Mouse (Mus musculus) heart, embryonic 14.5 days (tissue): Measurements from ENCODE around the gene Ube2t. TPM values are rescaled to one million over a fixed set of nuclear protein-coding genes. Genes with fewer than 3 reads are reported as not detected.

Source experiments
- ATAC-seq: fragments of 200-750 bp; cut with Nextera tagmentation; 2 replicates; pipeline ENCODE4 v1.8.0; 2017; ENCODE audit warnings: low read depth, moderate TSS enrichment; ENCODE audit not compliant: insufficient number of reproducible peaks, insufficient read depth, low FRiP score
- H3K27ac ChIP-seq, 2 experiments: fragments of 200-500 bp in 1 of 2; fragments of 300-500 bp in 1 of 2; sonication (generic) in 1 of 2; replicated peaks in 1 of 2; 2 replicates each; pipeline ENCODE4 v1.5.1; 2012 to 2014; ENCODE audit warnings: low read depth in 2 of 2, low read length in 2 of 2, control low read depth in 1 of 2, mild to moderate bottlenecking in 1 of 2, mixed read lengths in 1 of 2; ENCODE audit not compliant: control insufficient read depth in 1 of 2, insufficient read depth in 1 of 2
- H3K27me3 ChIP-seq: fragments of 300-500 bp; sonication (generic); 2 replicates; pipeline ENCODE4 v1.6.1; 2014; ENCODE audit warnings: mild to moderate bottlenecking, low read length, control low read depth; ENCODE audit not compliant: control insufficient read depth, insufficient read depth
- H3K36me3 ChIP-seq: fragments of 300-500 bp; sonication (generic); 2 replicates; pipeline ENCODE4 v1.6.1; 2014; ENCODE audit warnings: mild to moderate bottlenecking, control low read depth, low read length, mixed read lengths; ENCODE audit not compliant: control insufficient read depth, insufficient read depth
- H3K4me1 ChIP-seq, 2 experiments: fragments of 200-500 bp in 1 of 2; fragments of 300-500 bp in 1 of 2; sonication (generic) in 1 of 2; 2 replicates each; pipeline ENCODE4 v1.6.1; 2012 to 2014; ENCODE audit warnings: low read length in 2 of 2, control low read depth in 1 of 2, mixed read lengths in 1 of 2; ENCODE audit not compliant: control insufficient read depth in 2 of 2, insufficient read depth in 2 of 2
- H3K4me2 ChIP-seq: fragments of 300-500 bp; sonication (generic); 2 replicates; pipeline ENCODE4 v1.6.1; 2014; ENCODE audit warnings: mild to moderate bottlenecking, low read length
- H3K4me3 ChIP-seq, 2 experiments: fragments of 200-500 bp in 1 of 2; fragments of 300-500 bp in 1 of 2; sonication (generic) in 1 of 2; 2 replicates each; pipeline ENCODE4 v1.5.1; 2012 to 2014; ENCODE audit warnings: low read length in 2 of 2, mild to moderate bottlenecking in 2 of 2, control low read depth in 1 of 2, low read depth in 1 of 2, moderate library complexity in 1 of 2; ENCODE audit not compliant: control insufficient read depth in 1 of 2, insufficient read depth in 1 of 2
- H3K9ac ChIP-seq: fragments of 300-500 bp; sonication (generic); 2 replicates; pipeline ENCODE4 v1.6.1; 2014; ENCODE audit warnings: mild to moderate bottlenecking, low read length
- H3K9me3 ChIP-seq: fragments of 300-500 bp; sonication (generic); 2 replicates; pipeline ENCODE4 v1.6.1; 2016; ENCODE audit warnings: low read length, control low read depth; ENCODE audit not compliant: control insufficient read depth
- WGBS: fragments of 180-500 bp; shearing (Covaris S2); extraction: QIAGEN DNeasy Blood & Tissue Kit; methylation state at CpG from one replicate; pipeline ENCODE4 v1.1.7; 2014; 5-methylcytosine and 5-hydroxymethylcytosine counted together
- polyA plus RNA-seq: library from polyadenylated mRNA; unstranded; fragments of >200 nt; fragmentation: Nextera tagmentation; extraction: Ambion mirVana; gene quantifications from 2 replicates; pipeline ENCODE4 v1.2.1, GENCODE M21; 2014

Ube2t gene
- polyA plus RNA-seq, 1 experiment from 2014 or later: 47.9 TPM

DNA sequence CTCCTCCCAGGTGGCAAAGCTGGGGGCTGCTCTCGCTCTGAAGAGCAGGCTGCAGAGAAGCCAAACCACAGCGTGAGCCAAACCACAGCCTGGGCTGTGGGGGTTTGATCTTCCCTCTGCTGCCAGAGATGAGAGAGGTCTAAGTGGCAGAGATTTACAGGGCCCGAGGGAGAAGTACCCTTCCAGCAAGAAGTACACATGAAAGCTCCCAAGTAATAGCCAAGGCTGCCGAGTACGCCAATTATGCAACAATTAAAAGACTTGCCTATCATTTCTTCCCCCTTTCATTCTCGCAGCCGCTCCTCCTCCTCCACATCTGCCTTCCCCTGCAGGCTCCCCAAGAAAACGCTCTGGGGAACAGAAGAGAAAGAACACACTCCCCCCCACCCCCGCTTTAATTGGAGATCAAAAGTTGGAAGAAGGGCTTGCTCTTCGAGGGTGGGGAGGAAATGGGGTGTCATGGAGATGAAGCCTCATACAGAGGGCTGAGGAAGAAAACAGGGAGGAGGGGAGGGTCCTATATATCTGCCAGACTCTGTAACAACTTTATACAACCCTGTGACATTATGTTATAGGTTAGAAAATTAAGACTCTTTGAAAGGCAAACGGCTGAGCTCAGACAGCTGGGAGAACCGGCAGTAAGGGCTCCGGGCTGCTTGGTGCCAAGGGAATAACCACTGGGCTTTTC lies 56.9 kb downstream of the Ube2t start:
- 57% methylated on average over 13 of the region's 13 CpGs for WGBS
- H3K4me3 ChIP-seq: no peak overlapping the region
- 0 out of 4 replicates have a peak overlapping the region, but pooled peaks of 1 of the 2 experiments have one; percentile 10 for H3K27ac ChIP-seq
- H3K4me1 ChIP-seq: peaks cover 64 to 78% of the 10 kb centered on the region in 2 experiments
- no peaks in the 10 kb centered on the region for H3K36me3 ChIP-seq
- H3K4me2 ChIP-seq: no peak overlapping the region
- 0 out of 2 replicates have a peak, but pooled peaks cover 3% of the 10 kb centered on the region for H3K9me3 ChIP-seq
- ATAC-seq: no peak
- H3K9ac ChIP-seq: peak overlapping the region; percentile 5; the same call in 1 of the 2 replicates
- no peaks in the 10 kb centered on the region for H3K27me3 ChIP-seq

DNA sequence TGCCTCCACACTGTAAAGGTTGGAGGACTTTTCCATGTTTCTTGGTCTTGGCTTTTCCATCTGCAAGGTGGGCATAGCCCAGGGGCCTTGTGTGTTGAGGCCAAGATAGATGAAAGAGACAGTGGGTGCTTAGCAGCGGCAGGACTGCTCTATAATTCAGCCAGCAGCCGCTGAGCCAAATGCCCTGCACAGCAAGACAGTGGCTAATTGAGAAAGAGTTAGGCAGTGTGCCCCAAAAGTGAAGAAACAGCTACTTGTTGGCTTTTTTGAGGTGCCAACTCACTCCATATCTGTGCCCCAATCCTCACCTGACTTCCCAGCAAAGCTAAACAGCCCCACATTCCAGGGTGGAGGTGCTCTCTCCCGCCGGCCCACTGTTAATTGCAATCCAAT lies 57.4 kb downstream of the Ube2t start:
- H3K4me3 ChIP-seq: no peak overlapping the region
- WGBS: 78% methylated on average over 4 of the region's 4 CpGs
- no peak overlapping the region for H3K4me2 ChIP-seq
- no peak for ATAC-seq
- H3K9me3 ChIP-seq: 0 out of 2 replicates have a peak, but pooled peaks cover 3% of the 10 kb centered on the region
- H3K27ac ChIP-seq: 0 out of 4 replicates have a peak overlapping the region, but pooled peaks of 1 of the 2 experiments have one; percentile 86
- H3K4me1 ChIP-seq: peaks cover 58 to 74% of the 10 kb centered on the region in 2 experiments
- H3K27me3 ChIP-seq: no peaks in the 10 kb centered on the region
- H3K9ac ChIP-seq: peak overlapping the region; percentile 5; the same call in 1 of the 2 replicates
- no peaks in the 10 kb centered on the region for H3K36me3 ChIP-seq

DNA sequence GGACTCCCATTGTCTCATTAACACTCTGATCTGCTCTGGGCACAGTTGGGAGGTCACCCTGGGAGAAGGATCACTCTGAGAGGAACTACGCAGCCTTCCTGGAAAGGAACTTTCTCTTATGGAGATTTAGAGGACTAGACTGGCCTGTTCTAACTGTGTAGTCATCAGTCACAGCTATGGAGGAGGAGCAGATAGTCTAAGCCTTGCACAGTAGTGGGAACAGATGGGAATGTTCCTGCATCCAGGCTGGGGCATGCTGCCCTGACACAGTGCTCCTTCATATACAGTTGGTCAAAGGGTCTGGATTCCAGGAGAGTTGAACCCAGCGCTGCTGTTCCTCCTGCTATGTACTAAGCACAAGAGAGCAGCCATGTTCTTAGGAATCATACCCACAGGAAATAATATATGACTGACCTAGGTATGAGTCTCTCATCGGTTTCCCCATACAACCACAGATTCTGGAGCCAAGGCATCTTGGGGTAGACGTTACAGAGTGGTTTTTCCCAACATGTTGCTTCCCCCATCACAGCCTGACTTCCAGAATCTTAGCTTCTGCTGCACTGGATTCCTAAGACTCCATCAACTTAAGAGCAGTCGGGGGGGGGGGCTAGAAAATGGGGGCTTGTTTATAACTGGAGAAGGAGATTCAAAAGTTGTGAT lies 58.0 kb downstream of the Ube2t start:
- ATAC-seq: no peak
- peaks cover 53 to 71% of the 10 kb centered on the region in 2 experiments for H3K4me1 ChIP-seq
- no peak overlapping the region for H3K4me3 ChIP-seq
- WGBS: 70% methylated on average over 5 of the region's 5 CpGs
- H3K9ac ChIP-seq: 0 out of 2 replicates have a peak overlapping the region, but pooled peaks have one; percentile 21
- peak overlapping the region; percentile 37 for H3K4me2 ChIP-seq
- H3K27ac ChIP-seq: peak overlapping the region; percentile 69 to 86
- 0 out of 2 replicates have a peak, but pooled peaks cover 3% of the 10 kb centered on the region for H3K9me3 ChIP-seq
- no peaks in the 10 kb centered on the region for H3K27me3 ChIP-seq
- H3K36me3 ChIP-seq: no peaks in the 10 kb centered on the region

DNA sequence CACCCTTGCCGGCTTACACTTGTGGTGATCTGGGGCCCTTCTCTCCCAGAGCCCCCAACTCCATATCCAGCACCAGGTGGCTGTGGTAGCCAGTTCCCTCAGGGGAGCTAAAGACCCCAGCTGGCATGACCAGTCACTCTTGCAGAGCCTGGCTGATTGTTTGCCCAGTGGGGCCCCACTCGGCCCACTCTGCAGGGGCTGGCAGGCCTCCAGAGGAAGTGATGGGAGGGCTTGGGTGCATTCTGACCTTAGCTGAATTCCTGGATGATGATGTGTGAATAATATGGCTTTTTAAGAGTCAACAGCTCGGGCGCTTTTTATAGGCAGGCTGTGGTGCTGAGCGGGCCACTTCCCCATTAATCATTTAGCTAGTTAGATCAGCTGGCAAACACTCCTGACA lies 58.6 kb downstream of the Ube2t start:
- Histone ChIP-seq H3K4me1 (peaks cover 47 to 65% of the 10 kb centered on the region in 2 experiments), H3K27ac (peak overlapping the region; percentile 82 to 86), H3K9ac (peak overlapping the region; percentile 57; the same call in 1 of the 2 replicates), H3K27me3 (no peaks in the 10 kb centered on the region), H3K4me3 (no peak overlapping the region), H3K36me3 (no peaks in the 10 kb centered on the region), H3K4me2 (peak overlapping the region; percentile 37), H3K9me3 (0 out of 2 replicates have a peak, but pooled peaks cover 3% of the 10 kb centered on the region)
- ATAC-seq: peak; percentile 77
- 6% methylated on average over 5 of the region's 5 CpGs for WGBS

DNA sequence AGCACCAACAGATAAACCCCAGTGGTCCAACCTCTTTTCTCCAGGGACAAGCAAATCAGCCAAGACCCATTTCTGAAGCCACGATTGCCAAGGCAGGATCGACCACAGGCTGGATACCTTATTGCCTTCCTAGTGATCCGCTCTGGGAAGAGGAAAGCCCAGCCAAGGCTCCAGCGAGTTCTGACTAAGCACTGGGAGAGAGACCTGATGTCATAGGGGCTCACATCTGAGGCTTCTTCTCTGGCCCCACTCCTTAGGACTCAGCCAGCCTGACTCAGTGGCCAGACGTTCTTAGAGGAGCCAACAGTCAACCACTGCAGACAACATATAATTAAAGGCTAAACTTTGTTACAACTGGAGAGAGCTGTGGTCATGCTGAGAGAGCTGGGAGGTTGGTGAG lies 59.6 kb downstream of the Ube2t start:
- H3K4me3 ChIP-seq: no peak overlapping the region
- peaks cover 47 to 56% of the 10 kb centered on the region in 2 experiments for H3K4me1 ChIP-seq
- no peak for ATAC-seq
- H3K4me2 ChIP-seq: no peak overlapping the region
- no peak overlapping the region for H3K9ac ChIP-seq
- H3K27me3 ChIP-seq: no peaks in the 10 kb centered on the region
- H3K9me3 ChIP-seq: 0 out of 2 replicates have a peak, but pooled peaks cover 3% of the 10 kb centered on the region
- H3K27ac ChIP-seq: peak overlapping the region; percentile 82 to 86
- WGBS: 65% methylated on average over 5 of the region's 5 CpGs
- no peaks in the 10 kb centered on the region for H3K36me3 ChIP-seq

DNA sequence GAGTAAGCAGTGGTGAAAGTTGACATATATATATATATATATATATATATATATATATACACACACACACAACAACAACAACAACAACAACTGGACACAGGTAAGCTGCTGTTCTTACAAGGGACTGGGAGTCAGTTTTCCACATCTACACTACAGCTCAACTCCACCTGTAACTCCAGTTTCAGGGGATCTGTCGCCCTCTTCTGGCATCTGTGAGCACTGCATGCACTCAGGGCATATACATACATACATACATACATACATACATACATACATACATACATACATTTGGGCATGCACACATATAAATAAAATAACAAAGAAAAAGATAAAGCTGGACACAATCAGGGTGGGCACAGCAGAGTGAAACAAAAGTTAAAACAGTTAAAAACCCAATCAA lies 61.2 kb downstream of the Ube2t start:
- Histone ChIP-seq H3K9me3 (peaks cover 8% of the 10 kb centered on the region; the same call in 1 of the 2 replicates), H3K27me3 (no peaks in the 10 kb centered on the region), H3K4me3 (no peak overlapping the region), H3K36me3 (no peaks in the 10 kb centered on the region), H3K4me1 (peaks cover 36 to 46% of the 10 kb centered on the region in 2 experiments), H3K27ac (no peak overlapping the region), H3K4me2 (no peak overlapping the region), H3K9ac (no peak overlapping the region)
- no peak for ATAC-seq
- 65% methylated on average over 1 of the region's 1 CpGs for WGBS
